Mouse (Mus musculus) forebrain, postnatal 0 days (tissue): ENCODE measurements around the gene Siglec1. TPM values are rescaled to one million over a fixed set of nuclear protein-coding genes. Genes with fewer than 3 reads are reported as not detected.

Source experiments
- ATAC-seq: fragments of 200-750 bp; cut with Nextera tagmentation; 2 replicates; pipeline ENCODE4 v1.8.0; 2017; ENCODE audit warnings: mild to moderate bottlenecking, moderate library complexity
- DNase-seq: peaks from one replicate; pipeline ENCODE4 v3.0.0-alpha.2; 2015
- H3K27ac ChIP-seq: fragments of 300-500 bp; sonication (generic); 2 replicates; pipeline ENCODE4 v1.5.1; 2014; ENCODE audit warnings: low read depth, mild to moderate bottlenecking, antibody characterized with exemption, low read length, moderate library complexity, mixed read lengths
- H3K27me3 ChIP-seq: fragments of 300-500 bp; sonication (generic); 2 replicates; pipeline ENCODE4 v1.6.1; 2014; ENCODE audit warnings: mild to moderate bottlenecking, low read length, mixed read lengths; ENCODE audit not compliant: insufficient read depth
- H3K36me3 ChIP-seq: fragments of 300-500 bp; sonication (generic); 2 replicates; pipeline ENCODE4 v1.6.1; 2014; ENCODE audit warnings: mild to moderate bottlenecking, moderate library complexity; ENCODE audit not compliant: insufficient read depth
- H3K4me1 ChIP-seq: fragments of 300-500 bp; sonication (generic); 2 replicates; pipeline ENCODE4 v1.6.1; 2014; ENCODE audit warnings: antibody characterized with exemption; ENCODE audit not compliant: insufficient read depth
- H3K4me2 ChIP-seq: fragments of 300-500 bp; sonication (generic); 2 replicates; pipeline ENCODE4 v1.6.1; 2014; ENCODE audit warnings: low read depth, mild to moderate bottlenecking, moderate library complexity
- H3K4me3 ChIP-seq: fragments of 300-500 bp; sonication (generic); 2 replicates; pipeline ENCODE4 v1.5.1; 2014; ENCODE audit warnings: low read depth, low read length, mixed read lengths
- H3K9ac ChIP-seq: fragments of 300-500 bp; sonication (generic); 2 replicates; pipeline ENCODE4 v1.6.1; 2014; ENCODE audit warnings: mild to moderate bottlenecking
- H3K9me3 ChIP-seq: fragments of 300-500 bp; sonication (generic); 2 replicates; pipeline ENCODE4 v1.6.1; 2016; ENCODE audit warnings: low read length
- CTCF ChIP-seq: sonication (generic); IDR thresholded peaks from 2 replicates; pipeline ENCODE4 v1.5.1; 2016; ENCODE audit warnings: antibody characterized with exemption, control low read depth, low read depth
- WGBS: fragments of 180-500 bp; shearing (Covaris S2); extraction: QIAGEN DNeasy Blood & Tissue Kit; methylation state at CpG from one replicate; pipeline ENCODE4 v1.1.7; 2014; 5-methylcytosine and 5-hydroxymethylcytosine counted together
- polyA plus RNA-seq: library from polyadenylated mRNA; unstranded; fragments of >200 nt; fragmentation: Nextera tagmentation; extraction: Ambion mirVana; gene quantifications from 2 replicates; pipeline ENCODE4 v1.2.1, GENCODE M21; 2015
- total RNA-seq: library from RNA; depleted of rRNA; stranded (reverse); fragments of >200 nt; gene quantifications from 2 replicates; pipeline ENCODE4 v1.2.3, GENCODE M21; 2014

The Siglec1 gene
- total and polyA plus RNA-seq, 2 experiments from 2014 or later: 0.18 to 1.7 TPM

DNA sequence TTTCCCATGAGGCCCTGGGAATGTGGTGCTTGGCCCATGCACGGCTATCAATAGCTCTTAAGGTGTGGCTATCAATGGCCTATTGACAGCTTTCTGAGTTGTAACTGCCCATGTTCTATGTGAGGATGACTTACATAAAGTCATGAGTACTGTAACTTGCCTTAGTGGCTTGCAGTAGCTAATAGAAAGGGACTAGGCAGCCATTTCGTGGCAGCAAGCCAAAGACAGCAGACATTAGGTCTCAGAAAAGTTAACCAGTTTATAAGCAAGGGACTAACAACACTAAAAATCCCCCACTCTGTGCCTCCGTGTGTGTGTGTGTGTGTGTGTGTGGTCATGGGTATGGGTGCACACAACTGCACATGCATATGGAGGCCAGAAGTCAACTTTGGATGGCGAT lies 2.4 kb downstream of the Siglec1 start:
- TF ChIP-seq CTCF: no peak
- Histone ChIP-seq H3K9me3 (no peaks in the 10 kb centered on the region), H3K4me2 (no peak overlapping the region), H3K27me3 (no peaks in the 10 kb centered on the region), H3K4me3 (no peak overlapping the region), H3K27ac (no peak overlapping the region), H3K4me1 (no peaks in the 10 kb centered on the region), H3K36me3 (no peaks in the 10 kb centered on the region), H3K9ac (no peak overlapping the region)
- no peak for DNase-seq
- ATAC-seq: no peak
- WGBS: 85% methylated on average over 4 of the region's 4 CpGs

DNA sequence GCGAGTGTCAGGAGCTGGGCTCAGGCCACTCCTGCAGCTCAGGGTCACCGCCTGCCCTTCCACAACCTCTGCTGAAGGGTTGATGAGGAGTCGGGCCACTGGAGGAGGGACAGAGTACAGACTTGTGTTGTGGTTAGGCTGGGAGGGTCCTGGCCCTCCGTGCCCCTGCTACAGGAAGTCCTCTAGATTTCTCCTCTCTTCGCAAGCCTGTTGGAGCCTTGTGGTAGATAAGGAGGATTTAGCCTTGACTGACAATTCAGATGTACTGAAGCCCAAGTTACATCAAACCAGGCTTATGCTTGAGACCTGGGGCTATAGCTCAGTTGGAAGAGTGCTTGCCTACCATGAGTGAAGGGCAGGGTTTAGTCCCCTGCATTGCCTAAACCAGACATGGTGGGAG lies 6.1 kb downstream of the Siglec1 start:
- Histone ChIP-seq H3K9ac (no peak overlapping the region), H3K4me3 (no peak overlapping the region), H3K9me3 (no peaks in the 10 kb centered on the region), H3K36me3 (no peaks in the 10 kb centered on the region), H3K27me3 (no peaks in the 10 kb centered on the region), H3K4me2 (no peak overlapping the region), H3K27ac (no peak overlapping the region), H3K4me1 (no peaks in the 10 kb centered on the region)
- 87% methylated on average over 5 of the region's 5 CpGs for WGBS
- DNase-seq: no peak
- no peak for ATAC-seq
- TF ChIP-seq CTCF: no peak

DNA sequence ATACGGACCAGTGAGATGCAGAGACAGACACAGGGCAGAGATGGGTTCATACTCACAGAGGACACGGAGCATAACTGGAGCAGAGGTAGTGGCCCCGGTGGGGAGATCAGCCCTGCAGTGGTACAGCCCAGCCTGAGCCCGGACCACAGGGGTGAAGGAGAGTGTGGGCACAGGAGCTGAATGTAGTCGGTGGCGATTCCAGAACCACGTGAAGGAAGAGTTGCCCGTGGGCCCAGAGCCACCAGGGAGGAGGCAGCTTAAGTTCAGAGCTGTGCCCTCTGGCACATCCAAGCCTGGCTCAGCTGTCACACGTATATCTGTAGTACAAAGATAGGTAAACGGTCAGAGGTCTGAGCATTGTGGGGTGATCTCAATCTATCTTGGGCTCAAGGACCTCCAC lies 14.0 kb downstream of the Siglec1 start:
- no peak for TF ChIP-seq CTCF
- H3K36me3 ChIP-seq: no peaks in the 10 kb centered on the region
- ATAC-seq: no peak

DNA sequence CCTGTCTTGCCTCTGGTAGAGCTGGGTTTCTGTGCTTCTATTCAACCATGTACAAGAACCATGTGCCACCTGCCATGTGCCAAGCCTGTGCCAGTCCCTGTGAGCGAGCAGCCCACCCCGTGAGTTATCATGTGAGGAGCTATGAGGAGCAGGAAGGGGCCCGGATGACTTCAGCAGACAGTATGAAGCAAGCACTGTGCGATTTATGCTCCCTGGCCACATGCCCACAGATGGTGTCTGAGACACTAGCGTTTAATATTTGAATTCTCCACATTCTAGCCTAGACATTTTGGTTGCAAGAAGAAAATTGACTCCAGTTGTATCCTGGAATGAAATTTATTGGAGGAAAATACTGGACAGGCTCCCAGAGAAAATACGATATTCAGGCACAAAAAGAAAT lies 19.1 kb downstream of the Siglec1 start:
- 69% methylated on average over 6 of the region's 6 CpGs for WGBS
- no peaks in the 10 kb centered on the region for H3K36me3 ChIP-seq
- TF ChIP-seq CTCF: no peak
- peaks cover 6% of the 10 kb centered on the region; the same call in 1 of the 2 replicates for H3K27me3 ChIP-seq
- H3K4me3 ChIP-seq: no peak overlapping the region
- no peaks in the 10 kb centered on the region for H3K4me1 ChIP-seq
- no peaks in the 10 kb centered on the region for H3K9me3 ChIP-seq
- H3K4me2 ChIP-seq: no peak overlapping the region
- H3K9ac ChIP-seq: no peak overlapping the region
- no peak overlapping the region for H3K27ac ChIP-seq
- no peak for ATAC-seq
- peak; percentile 8 for DNase-seq

More for the DNA sequence above, 14.0 kb downstream of the Siglec1 start:
- no peak overlapping the region for H3K4me2 ChIP-seq
- 82% methylated on average over 10 of the region's 10 CpGs for WGBS
- H3K27ac ChIP-seq: no peak overlapping the region
- H3K9me3 ChIP-seq: no peaks in the 10 kb centered on the region
- no peak for DNase-seq
- no peaks in the 10 kb centered on the region for H3K4me1 ChIP-seq
- H3K9ac ChIP-seq: no peak overlapping the region
- no peaks in the 10 kb centered on the region; the same call in 1 of the 2 replicates for H3K27me3 ChIP-seq
- no peak overlapping the region for H3K4me3 ChIP-seq

DNA sequence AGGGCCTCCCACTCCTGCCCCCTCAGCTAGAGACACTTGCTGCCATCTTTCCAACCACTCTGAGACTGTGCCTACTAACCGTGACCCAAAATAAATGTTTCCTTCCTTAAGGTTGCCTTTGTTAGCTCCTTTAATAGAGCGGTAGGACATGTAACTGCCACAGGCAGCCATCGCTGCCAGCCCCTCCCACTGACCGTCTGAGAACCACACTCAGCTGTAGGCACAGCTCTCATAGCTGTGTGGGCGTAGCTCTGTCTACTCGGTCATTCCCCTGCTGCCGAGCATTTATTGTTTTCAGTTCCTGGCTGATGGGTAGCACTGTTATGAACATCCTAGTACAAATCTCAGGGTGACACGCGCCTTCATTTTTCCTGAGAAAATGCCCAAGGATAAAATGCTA lies 20.2 kb downstream of the Siglec1 start:
- Histone ChIP-seq H3K4me1 (no peaks in the 10 kb centered on the region), H3K9ac (no peak overlapping the region), H3K27me3 (peaks cover 6% of the 10 kb centered on the region; the same call in 1 of the 2 replicates), H3K9me3 (no peaks in the 10 kb centered on the region), H3K4me2 (no peak overlapping the region), H3K36me3 (no peaks in the 10 kb centered on the region), H3K27ac (no peak overlapping the region), H3K4me3 (no peak overlapping the region)
- 72% methylated on average over 9 of the region's 9 CpGs for WGBS
- TF ChIP-seq CTCF: no peak
- DNase-seq: no peak
- ATAC-seq: no peak

DNA sequence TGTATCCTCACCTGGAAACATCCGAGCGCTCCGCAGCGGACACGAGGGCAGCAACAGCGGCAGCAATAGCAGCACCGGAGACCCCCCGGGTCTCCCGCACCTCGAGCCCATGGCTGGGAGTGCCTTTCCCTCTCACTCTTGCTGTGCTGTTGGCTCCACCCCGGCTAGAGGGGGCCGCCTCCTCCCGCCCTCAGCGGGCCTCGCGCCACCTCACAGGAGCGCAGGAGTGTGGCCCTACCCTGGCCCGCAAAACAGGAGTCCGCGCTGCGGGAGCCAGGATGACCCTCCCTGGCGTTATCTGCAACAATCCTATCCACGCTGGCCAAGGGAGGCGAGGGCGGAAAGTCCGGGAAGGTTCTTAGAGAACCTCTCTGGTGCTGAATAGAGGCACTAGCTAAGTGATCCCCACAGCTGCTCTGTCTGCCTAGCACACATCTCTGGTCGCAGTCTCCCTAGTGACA lies 23.1 kb downstream of the Siglec1 start, which contains the start of gene Adam33:
TSS of gene Adam33 (minus strand) at position 411 of the 461 bp plus-strand sequence.
- DNase-seq (no peak), ATAC-seq (no peak)
- H3K4me2 ChIP-seq: peak within 1 kb of the TSS; percentile 42
- no peaks in the 10 kb centered on the region for H3K9me3 ChIP-seq
- H3K27ac ChIP-seq: no peak within 1 kb of the TSS
- no peak for TF ChIP-seq CTCF
- peaks cover 6% of the 10 kb centered on the region; the same call in 1 of the 2 replicates for H3K27me3 ChIP-seq
- 2% methylated on average over 23 of the region's 27 CpGs for WGBS
- no peak within 1 kb of the TSS for H3K9ac ChIP-seq
- no peaks in the 10 kb centered on the region for H3K36me3 ChIP-seq
- no peaks in the 10 kb centered on the region for H3K4me1 ChIP-seq
- H3K4me3 ChIP-seq: 0 out of 2 replicates have a peak within 1 kb of the TSS, but pooled peaks have one; percentile 16

DNA sequence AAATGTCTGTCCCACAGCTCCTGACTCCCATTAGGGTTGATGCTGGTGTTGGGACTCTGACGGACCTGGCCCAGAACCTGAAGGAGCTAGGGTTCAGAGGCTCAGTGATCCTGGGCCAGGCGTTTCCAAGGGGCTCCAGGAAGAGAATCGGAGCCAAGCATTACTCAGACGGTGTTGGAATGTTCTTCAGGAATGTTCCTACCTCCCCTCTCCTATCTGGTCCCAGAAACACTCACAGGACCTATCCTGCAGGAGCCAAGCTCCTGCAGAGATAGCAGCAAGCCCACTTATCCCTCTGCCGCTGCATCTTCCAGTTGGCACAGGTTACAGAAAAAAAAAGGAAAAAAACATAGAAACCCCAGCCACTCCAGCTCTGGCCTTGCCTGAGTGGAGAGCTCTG lies 25.0 kb downstream of the Siglec1 start:
- no peak for TF ChIP-seq CTCF
- DNase-seq: no peak
- Histone ChIP-seq H3K9ac (no peak overlapping the region), H3K4me3 (no peak overlapping the region), H3K27ac (no peak overlapping the region), H3K4me2 (no peak overlapping the region), H3K36me3 (no peaks in the 10 kb centered on the region), H3K9me3 (no peaks in the 10 kb centered on the region), H3K27me3 (peaks cover 8% of the 10 kb centered on the region; the same call in 1 of the 2 replicates), H3K4me1 (no peaks in the 10 kb centered on the region)
- WGBS: 77% methylated on average over 5 of the region's 5 CpGs
- ATAC-seq: no peak
